Mouse (Mus musculus) gastrocnemius, postnatal 4 days (tissue): ENCODE results near the gene Enpp1. TPM values are rescaled to one million over a fixed set of nuclear protein-coding genes. Genes with fewer than 3 reads are reported as not detected.
"Not testable (repeated sequence)": the region's sequence is repeated elsewhere in the genome, so short reads cannot be mapped to it uniquely, and the experiment has no call there.

Experiments
- DNase-seq, 2 experiments: peaks; one replicate each; pipeline ENCODE4 v3.0.0; 2021 to 2022; ENCODE audit warnings: low spot score in 2 of 2, mixed read lengths in 2 of 2
- total RNA-seq, 2 experiments: library from RNA; stranded (reverse); gene quantifications; 2 replicates each; pipeline ENCODE4 v1.2.3; 2021

Enpp1 gene
- total RNA-seq, 2 experiments from 2014 or later: 8.0 to 9.7 TPM

GRCm38 (mm10) chr10:24640186-24640875, 71.6 kb downstream of the Enpp1 start:
- no peak for DNase-seq

GRCm38 (mm10) chr10:24639596-24639995, 72.4 kb downstream of the Enpp1 start:
- DNase-seq: no peak

GRCm38 (mm10) chr10:24638306-24639070, 73.5 kb downstream of the Enpp1 start:
- no peak for DNase-seq

GRCm38 (mm10) chr10:24636986-24637385, 75.0 kb downstream of the Enpp1 start:
- no peak for DNase-seq

GRCm38 (mm10) chr10:24635884-24636283, 76.1 kb downstream of the Enpp1 start:
- DNase-seq: no peak

- no peak for DNase-seq
Measured at GRCm38 (mm10) chr10:24635331-24635815, 76.6 kb downstream of the Enpp1 start.

GRCm38 (mm10) chr10:24634288-24634687, 77.7 kb downstream of the Enpp1 start:
- DNase-seq: no peak

- DNase-seq: no peak
Measured at GRCm38 (mm10) chr10:24631122-24631521, 80.8 kb downstream of the Enpp1 start.

GRCm38 (mm10) chr10:24630469-24631081, 81.4 kb downstream of the Enpp1 start:
- peak; percentile 46 to 74 for DNase-seq

- DNase-seq: no peak
Measured at GRCm38 (mm10) chr10:24629086-24629720, 82.8 kb downstream of the Enpp1 start.

GRCm38 (mm10) chr10:24628466-24628865, 83.5 kb downstream of the Enpp1 start:
- DNase-seq: no peak

GRCm38 (mm10) chr10:24627262-24627661, 84.7 kb downstream of the Enpp1 start:
- DNase-seq: no peak

GRCm38 (mm10) chr10:24625060-24625701, 86.8 kb downstream of the Enpp1 start:
- peak; percentile 74 to 82 for DNase-seq

- peak; percentile 67 to 83 for DNase-seq
Measured at GRCm38 (mm10) chr10:24622586-24622985, 89.4 kb downstream of the Enpp1 start.

GRCm38 (mm10) chr10:24621572-24621971, 90.4 kb downstream of the Enpp1 start:
- DNase-seq: peak in 1 of 2 experiments; percentile 45

GRCm38 (mm10) chr10:24616572-24616971, 95.4 kb downstream of the Enpp1 start:
- not testable (repeated sequence) for DNase-seq

- DNase-seq: no peak
Measured at GRCm38 (mm10) chr10:24615799-24616198, 96.2 kb downstream of the Enpp1 start.

GRCm38 (mm10) chr10:24614726-24615125, 97.2 kb downstream of the Enpp1 start:
- DNase-seq: no peak

- peak in 1 of 2 experiments; percentile 39 for DNase-seq
Measured at GRCm38 (mm10) chr10:24609766-24610165, 102.2 kb downstream of the Enpp1 start.

GRCm38 (mm10) chr10:24609146-24609545, 102.8 kb downstream of the Enpp1 start:
- DNase-seq: no peak

GRCm38 (mm10) chr10:24603727-24604126, 108.2 kb downstream of the Enpp1 start:
- no peak for DNase-seq
